Mouse (Mus musculus) embryonic facial prominence, embryonic 13.5 days (tissue): ENCODE data around the gene Ldb1. TPM values are rescaled to one million over a fixed set of nuclear protein-coding genes. Genes with fewer than 3 reads are reported as not detected.

Experiments used
- ATAC-seq: fragments of 200-750 bp; cut with Nextera tagmentation; 2 replicates; pipeline ENCODE4 v1.8.0; 2017; ENCODE audit warnings: low read depth; ENCODE audit not compliant: insufficient number of reproducible peaks, insufficient read depth, low FRiP score, low TSS enrichment
- H3K27ac ChIP-seq: fragments of 300-500 bp; sonication (generic); 2 replicates; pipeline ENCODE4 v1.5.1; 2015; ENCODE audit warnings: moderate library complexity, mild to moderate bottlenecking, inconsistent platforms
- H3K27me3 ChIP-seq: fragments of 300-500 bp; sonication (generic); 2 replicates; pipeline ENCODE4 v1.6.1; 2015; ENCODE audit warnings: mild to moderate bottlenecking, inconsistent platforms
- H3K36me3 ChIP-seq: fragments of 300-500 bp; sonication (generic); 2 replicates; pipeline ENCODE4 v1.6.1; 2015; ENCODE audit warnings: mild to moderate bottlenecking, inconsistent platforms
- H3K4me1 ChIP-seq: fragments of 300-500 bp; sonication (generic); 2 replicates; pipeline ENCODE4 v1.6.1; 2015; ENCODE audit warnings: inconsistent platforms
- H3K4me2 ChIP-seq: fragments of 300-500 bp; sonication (generic); 2 replicates; pipeline ENCODE4 v1.6.1; 2015; ENCODE audit warnings: moderate library complexity, mild to moderate bottlenecking, inconsistent platforms
- H3K4me3 ChIP-seq: fragments of 300-500 bp; sonication (generic); 2 replicates; pipeline ENCODE4 v1.5.1; 2015; ENCODE audit warnings: mild to moderate bottlenecking, inconsistent platforms
- H3K9ac ChIP-seq: fragments of 300-500 bp; sonication (generic); 2 replicates; pipeline ENCODE4 v1.6.1; 2015; ENCODE audit warnings: mild to moderate bottlenecking, inconsistent platforms
- H3K9me3 ChIP-seq: fragments of 300-500 bp; sonication (generic); 2 replicates; pipeline ENCODE4 v1.6.1; 2016; ENCODE audit warnings: inconsistent platforms
- WGBS: fragments of 180-500 bp; shearing (Covaris S2); methylation state at CpG from one replicate; pipeline ENCODE4 v1.1.7; 2015; ENCODE audit warnings: mixed read lengths; 5-methylcytosine and 5-hydroxymethylcytosine counted together
- polyA plus RNA-seq: library from polyadenylated mRNA; unstranded; fragments of >200 nt; fragmentation: Nextera tagmentation; extraction: Ambion mirVana; gene quantifications from 2 replicates; pipeline ENCODE4 v1.2.1, GENCODE M21; 2015

Ldb1 gene
- polyA plus RNA-seq: 121 and 124 TPM in 2 replicates

GRCm38 (mm10) chr19:46044993-46045695 lies at the start of gene Ldb1:
Gene Ldb1, minus strand, starts transcription at chr19:46045214.
- peak within 1 kb of the TSS; percentile 97 for H3K4me3 ChIP-seq
- ATAC-seq: peak; percentile 66
- peak within 1 kb of the TSS; percentile 99 for H3K27ac ChIP-seq
- under 1% methylated on average over 74 of the region's 84 CpGs for WGBS
- H3K4me2 ChIP-seq: peak within 1 kb of the TSS; percentile 93
- H3K9me3 ChIP-seq: no peaks in the 10 kb centered on the region
- H3K27me3 ChIP-seq: no peaks in the 10 kb centered on the region
- H3K4me1 ChIP-seq: peaks cover 58% of the 10 kb centered on the region
- H3K36me3 ChIP-seq: no peaks in the 10 kb centered on the region
- peak within 1 kb of the TSS; percentile 98 for H3K9ac ChIP-seq

- no peak overlapping the region for H3K4me2 ChIP-seq
- no peaks in the 10 kb centered on the region for H3K9me3 ChIP-seq
- no peak overlapping the region for H3K9ac ChIP-seq
- no peaks in the 10 kb centered on the region for H3K4me1 ChIP-seq
- H3K27ac ChIP-seq: no peak overlapping the region
- 93% methylated on average over 2 of the region's 2 CpGs for WGBS
- H3K27me3 ChIP-seq: no peaks in the 10 kb centered on the region
- no peak for ATAC-seq
- H3K36me3 ChIP-seq: no peaks in the 10 kb centered on the region
- no peak overlapping the region for H3K4me3 ChIP-seq
These were observed 49.1 kb upstream of the Ldb1 start for GRCm38 (mm10) chr19:46094144-46094543.

GRCm38 (mm10) chr19:46091641-46092040 lies 46.6 kb upstream of the Ldb1 start:
- H3K27ac ChIP-seq: no peak overlapping the region
- no peak for ATAC-seq
- H3K4me3 ChIP-seq: no peak overlapping the region
- no peaks in the 10 kb centered on the region for H3K36me3 ChIP-seq
- H3K4me2 ChIP-seq: no peak overlapping the region
- no peaks in the 10 kb centered on the region for H3K9me3 ChIP-seq
- H3K9ac ChIP-seq: no peak overlapping the region
- H3K4me1 ChIP-seq: no peaks in the 10 kb centered on the region
- no peaks in the 10 kb centered on the region for H3K27me3 ChIP-seq
- WGBS: 87% methylated on average over 4 of the region's 4 CpGs

GRCm38 (mm10) chr19:46087871-46088270 lies 42.9 kb upstream of the Ldb1 start:
- ATAC-seq: no peak
- H3K4me3 ChIP-seq: no peak overlapping the region
- H3K4me1 ChIP-seq: no peaks in the 10 kb centered on the region
- H3K27me3 ChIP-seq: no peaks in the 10 kb centered on the region
- peaks cover 32% of the 10 kb centered on the region for H3K36me3 ChIP-seq
- H3K4me2 ChIP-seq: no peak overlapping the region
- no peak overlapping the region for H3K27ac ChIP-seq
- no peak overlapping the region for H3K9ac ChIP-seq
- H3K9me3 ChIP-seq: no peaks in the 10 kb centered on the region
- 78% methylated on average over 7 of the region's 7 CpGs for WGBS

- Histone ChIP-seq H3K9me3 (no peaks in the 10 kb centered on the region), H3K4me3 (no peak overlapping the region), H3K27ac (no peak overlapping the region), H3K27me3 (no peaks in the 10 kb centered on the region), H3K4me2 (no peak overlapping the region), H3K4me1 (no peaks in the 10 kb centered on the region), H3K9ac (no peak overlapping the region), H3K36me3 (peaks cover 47% of the 10 kb centered on the region)
- 58% methylated on average over 3 of the region's 3 CpGs for WGBS
- ATAC-seq: no peak
These were observed 41.3 kb upstream of the Ldb1 start for GRCm38 (mm10) chr19:46086337-46086736.

GRCm38 (mm10) chr19:46085185-46085584 lies 40.2 kb upstream of the Ldb1 start:
- Histone ChIP-seq H3K27me3 (no peaks in the 10 kb centered on the region), H3K27ac (no peak overlapping the region), H3K4me1 (no peaks in the 10 kb centered on the region), H3K36me3 (peaks cover 59% of the 10 kb centered on the region), H3K9ac (no peak overlapping the region), H3K9me3 (no peaks in the 10 kb centered on the region), H3K4me2 (no peak overlapping the region), H3K4me3 (no peak overlapping the region)
- no peak for ATAC-seq
- whole genome bisulfite sequencing: 97% methylated on average over 8 of the region's 8 CpGs

- no peak for ATAC-seq
- Histone ChIP-seq H3K9ac (0 out of 2 replicates have a peak overlapping the region, but pooled peaks have one; percentile 3), H3K36me3 (peaks cover 64% of the 10 kb centered on the region), H3K27ac (no peak overlapping the region), H3K27me3 (no peaks in the 10 kb centered on the region), H3K4me2 (no peak overlapping the region), H3K4me3 (no peak overlapping the region), H3K9me3 (no peaks in the 10 kb centered on the region), H3K4me1 (peaks cover 22% of the 10 kb centered on the region)
- 63% methylated on average over 3 of the region's 3 CpGs for WGBS
These were observed 33.5 kb upstream of the Ldb1 start for GRCm38 (mm10) chr19:46078535-46078934.

- under 1% methylated on average over 66 of the region's 66 CpGs for WGBS
- ATAC-seq: peak; percentile 94
- peak within 1 kb of the TSS; percentile 76 for H3K9ac ChIP-seq
- no peaks in the 10 kb centered on the region for H3K27me3 ChIP-seq
- H3K36me3 ChIP-seq: peaks cover 64% of the 10 kb centered on the region
- peak within 1 kb of the TSS; percentile 89 for H3K4me2 ChIP-seq
- H3K27ac ChIP-seq: peak within 1 kb of the TSS; percentile 78
- H3K9me3 ChIP-seq: no peaks in the 10 kb centered on the region
- H3K4me1 ChIP-seq: peaks cover 22% of the 10 kb centered on the region
- peak within 1 kb of the TSS; percentile 62 for H3K4me3 ChIP-seq
These were observed 30.9 kb upstream of the Ldb1 start, which contains the start of gene Nolc1 for GRCm38 (mm10) chr19:46075616-46076607. Gene Nolc1, plus strand, starts transcription at chr19:46075863.

- Histone ChIP-seq H3K36me3 (peaks cover 62% of the 10 kb centered on the region), H3K9me3 (no peaks in the 10 kb centered on the region), H3K27me3 (no peaks in the 10 kb centered on the region), H3K4me3 (no peak overlapping the region), H3K4me2 (no peak overlapping the region), H3K9ac (no peak overlapping the region), H3K4me1 (peaks cover 22% of the 10 kb centered on the region), H3K27ac (no peak overlapping the region)
- no peak for ATAC-seq
- 91% methylated on average over 5 of the region's 5 CpGs for WGBS
These were observed 29.3 kb upstream of the Ldb1 start for GRCm38 (mm10) chr19:46074266-46074665.

GRCm38 (mm10) chr19:46073285-46073684 lies 28.3 kb upstream of the Ldb1 start:
- H3K27ac ChIP-seq: no peak overlapping the region
- H3K4me1 ChIP-seq: peaks cover 22% of the 10 kb centered on the region
- no peak overlapping the region for H3K4me2 ChIP-seq
- H3K27me3 ChIP-seq: no peaks in the 10 kb centered on the region
- ATAC-seq: no peak
- no peak overlapping the region for H3K9ac ChIP-seq
- H3K36me3 ChIP-seq: peaks cover 59% of the 10 kb centered on the region
- H3K4me3 ChIP-seq: no peak overlapping the region
- WGBS: 85% methylated on average over 7 of the region's 7 CpGs
- H3K9me3 ChIP-seq: no peaks in the 10 kb centered on the region

- no peak overlapping the region for H3K4me3 ChIP-seq
- no peaks in the 10 kb centered on the region for H3K27me3 ChIP-seq
- H3K36me3 ChIP-seq: peaks cover 94% of the 10 kb centered on the region
- no peak overlapping the region for H3K9ac ChIP-seq
- no peaks in the 10 kb centered on the region for H3K4me1 ChIP-seq
- H3K9me3 ChIP-seq: no peaks in the 10 kb centered on the region
- 59% methylated on average over 10 of the region's 10 CpGs for WGBS
- no peak overlapping the region for H3K27ac ChIP-seq
- no peak overlapping the region for H3K4me2 ChIP-seq
- ATAC-seq: no peak
These were observed 23.0 kb upstream of the Ldb1 start for GRCm38 (mm10) chr19:46068054-46068453.
